Mouse (Mus musculus) midbrain, embryonic 11.5 days (tissue): ENCODE measurements around the gene Gm26558. TPM values are rescaled to one million over a fixed set of nuclear protein-coding genes. Genes with fewer than 3 reads are reported as not detected.

Source experiments
- ATAC-seq: fragments of 200-750 bp; cut with Nextera tagmentation; 2 replicates; pipeline ENCODE4 v1.8.0; 2017; ENCODE audit warnings: moderate TSS enrichment, moderate library complexity; ENCODE audit not compliant: low FRiP score
- DNase-seq: peaks from one replicate; pipeline ENCODE4 v3.0.0; 2015; ENCODE audit warnings: low spot score; ENCODE audit errors: missing footprints
- H3K27ac ChIP-seq: fragments of 300-500 bp; sonication (generic); 2 replicates; pipeline ENCODE4 v1.5.1; 2014; ENCODE audit warnings: low read depth, low read length
- H3K27me3 ChIP-seq: fragments of 300-500 bp; sonication (generic); 2 replicates; pipeline ENCODE4 v1.6.1; 2014; ENCODE audit warnings: mild to moderate bottlenecking, low read length, moderate library complexity, mixed read lengths; ENCODE audit not compliant: control insufficient read depth, insufficient read depth
- H3K36me3 ChIP-seq: fragments of 300-500 bp; sonication (generic); 2 replicates; pipeline ENCODE4 v1.6.1; 2014; ENCODE audit warnings: mild to moderate bottlenecking, low read length, moderate library complexity, mixed read lengths; ENCODE audit not compliant: control insufficient read depth, insufficient read depth
- H3K4me1 ChIP-seq: fragments of 300-500 bp; sonication (generic); 2 replicates; pipeline ENCODE4 v1.6.1; 2014; ENCODE audit warnings: low read length; ENCODE audit not compliant: control insufficient read depth, insufficient read depth
- H3K4me2 ChIP-seq: fragments of 300-500 bp; sonication (generic); 2 replicates; pipeline ENCODE4 v1.6.1; 2014; ENCODE audit warnings: mild to moderate bottlenecking, moderate library complexity
- H3K4me3 ChIP-seq: fragments of 300-500 bp; sonication (generic); 2 replicates; pipeline ENCODE4 v1.5.1; 2014; ENCODE audit warnings: low read depth, low read length
- H3K9ac ChIP-seq: fragments of 300-500 bp; sonication (generic); 2 replicates; pipeline ENCODE4 v1.6.1; 2014; ENCODE audit warnings: low read length
- H3K9me3 ChIP-seq: fragments of 300-500 bp; sonication (generic); 2 replicates; pipeline ENCODE4 v1.6.1; 2016; ENCODE audit warnings: low read length; ENCODE audit not compliant: control insufficient read depth
- WGBS: fragments of 180-500 bp; shearing (Covaris S2); extraction: QIAGEN DNeasy Blood & Tissue Kit; methylation state at CpG from one replicate; pipeline ENCODE4 v1.1.7; 2014; 5-methylcytosine and 5-hydroxymethylcytosine counted together
- polyA plus RNA-seq: library from polyadenylated mRNA; unstranded; fragments of >200 nt; fragmentation: Nextera tagmentation; extraction: Ambion mirVana; gene quantifications from 2 replicates; pipeline ENCODE4 v1.2.1, GENCODE M21; 2014

Gm26558 gene
- polyA plus RNA-seq: 2.7 and 4.1 TPM in 2 replicates

- Histone ChIP-seq H3K27ac (peak within 1 kb of the TSS; percentile 74), H3K9me3 (no peaks in the 10 kb centered on the region), H3K4me2 (peak within 1 kb of the TSS; percentile 80), H3K27me3 (no peaks in the 10 kb centered on the region), H3K4me1 (peaks cover 7% of the 10 kb centered on the region), H3K36me3 (no peaks in the 10 kb centered on the region), H3K9ac (peak within 1 kb of the TSS; percentile 86), H3K4me3 (peak within 1 kb of the TSS; percentile 72)
- DNase-seq (no peak), ATAC-seq (peak; percentile 88)
- under 1% methylated on average over 54 of the region's 54 CpGs for WGBS
Observed at GRCm38 (mm10) chr2:70661715-70662495, at the start of gene Gm26558. Gene Gm26558 (minus strand): TSS chr2:70662108.

- H3K27ac ChIP-seq: no peak overlapping the region
- H3K36me3 ChIP-seq: peaks cover 17% of the 10 kb centered on the region
- no peak overlapping the region for H3K4me2 ChIP-seq
- H3K27me3 ChIP-seq: no peaks in the 10 kb centered on the region
- no peak overlapping the region for H3K9ac ChIP-seq
- no peak for DNase-seq
- no peaks in the 10 kb centered on the region for H3K4me1 ChIP-seq
- no peak overlapping the region for H3K4me3 ChIP-seq
- no peak for ATAC-seq
- no peaks in the 10 kb centered on the region for H3K9me3 ChIP-seq
- WGBS: 93% methylated on average over 4 of the region's 4 CpGs
Observed at GRCm38 (mm10) chr2:70710878-70711277, 49.0 kb upstream of the Gm26558 start.

- Histone ChIP-seq H3K9ac (no peak overlapping the region), H3K9me3 (no peaks in the 10 kb centered on the region), H3K4me3 (no peak overlapping the region), H3K4me1 (no peaks in the 10 kb centered on the region), H3K36me3 (peaks cover 17% of the 10 kb centered on the region), H3K27ac (no peak overlapping the region), H3K27me3 (no peaks in the 10 kb centered on the region), H3K4me2 (no peak overlapping the region)
- DNase-seq (no peak), ATAC-seq (no peak)
- 93% methylated on average over 7 of the region's 7 CpGs for WGBS
Observed at GRCm38 (mm10) chr2:70710236-70710635, 48.3 kb upstream of the Gm26558 start.

GRCm38 (mm10) chr2:70708986-70709730 is 47.2 kb upstream of the Gm26558 start:
- Histone ChIP-seq H3K9me3 (no peaks in the 10 kb centered on the region), H3K4me1 (peaks cover 3% of the 10 kb centered on the region), H3K9ac (no peak overlapping the region), H3K27me3 (no peaks in the 10 kb centered on the region; the same call in 1 of the 2 replicates), H3K4me3 (no peak overlapping the region), H3K36me3 (peaks cover 17% of the 10 kb centered on the region), H3K4me2 (no peak overlapping the region), H3K27ac (no peak overlapping the region)
- WGBS: 80% methylated on average over 13 of the region's 13 CpGs
- DNase-seq: no peak
- ATAC-seq: no peak

- H3K27ac ChIP-seq: no peak overlapping the region
- ATAC-seq (no peak), DNase-seq (no peak)
- H3K27me3 ChIP-seq: no peaks in the 10 kb centered on the region; the same call in 1 of the 2 replicates
- no peaks in the 10 kb centered on the region for H3K9me3 ChIP-seq
- no peaks in the 10 kb centered on the region for H3K36me3 ChIP-seq
- H3K4me1 ChIP-seq: peaks cover 3% of the 10 kb centered on the region
- 49% methylated on average over 5 of the region's 5 CpGs for WGBS
- no peak overlapping the region for H3K4me2 ChIP-seq
- no peak overlapping the region for H3K4me3 ChIP-seq
- H3K9ac ChIP-seq: no peak overlapping the region
Observed at GRCm38 (mm10) chr2:70702403-70702802, 40.5 kb upstream of the Gm26558 start.

GRCm38 (mm10) chr2:70701571-70701970 is 39.7 kb upstream of the Gm26558 start:
- H3K27me3 ChIP-seq: no peaks in the 10 kb centered on the region; the same call in 1 of the 2 replicates
- H3K36me3 ChIP-seq: no peaks in the 10 kb centered on the region
- no peak overlapping the region for H3K4me2 ChIP-seq
- peaks cover 3% of the 10 kb centered on the region for H3K4me1 ChIP-seq
- ATAC-seq: no peak
- no peak overlapping the region for H3K4me3 ChIP-seq
- DNase-seq: no peak
- H3K9me3 ChIP-seq: no peaks in the 10 kb centered on the region
- H3K27ac ChIP-seq: no peak overlapping the region
- 70% methylated on average over 9 of the region's 9 CpGs for WGBS
- no peak overlapping the region for H3K9ac ChIP-seq

- ATAC-seq (no peak), DNase-seq (no peak)
- no peak overlapping the region for H3K4me2 ChIP-seq
- no peaks in the 10 kb centered on the region for H3K36me3 ChIP-seq
- no peak overlapping the region for H3K27ac ChIP-seq
- H3K27me3 ChIP-seq: no peaks in the 10 kb centered on the region; the same call in 1 of the 2 replicates
- no peak overlapping the region for H3K9ac ChIP-seq
- no peaks in the 10 kb centered on the region for H3K9me3 ChIP-seq
- H3K4me1 ChIP-seq: peaks cover 3% of the 10 kb centered on the region
- no peak overlapping the region for H3K4me3 ChIP-seq
- 80% methylated on average over 3 of the region's 3 CpGs for WGBS
Observed at GRCm38 (mm10) chr2:70700851-70701250, 38.9 kb upstream of the Gm26558 start.

- no peaks in the 10 kb centered on the region for H3K36me3 ChIP-seq
- no peaks in the 10 kb centered on the region for H3K4me1 ChIP-seq
- no peak overlapping the region for H3K4me2 ChIP-seq
- no peaks in the 10 kb centered on the region for H3K27me3 ChIP-seq
- DNase-seq (no peak), ATAC-seq (no peak)
- H3K9me3 ChIP-seq: no peaks in the 10 kb centered on the region
- WGBS: 90% methylated on average over 10 of the region's 10 CpGs
- H3K4me3 ChIP-seq: no peak overlapping the region
- no peak overlapping the region for H3K9ac ChIP-seq
- H3K27ac ChIP-seq: no peak overlapping the region
Observed at GRCm38 (mm10) chr2:70695712-70696111, 33.8 kb upstream of the Gm26558 start.

GRCm38 (mm10) chr2:70690195-70690594 is 28.3 kb upstream of the Gm26558 start:
- Histone ChIP-seq H3K9me3 (no peaks in the 10 kb centered on the region), H3K4me3 (no peak overlapping the region), H3K36me3 (peaks cover 11% of the 10 kb centered on the region), H3K4me1 (no peaks in the 10 kb centered on the region), H3K9ac (no peak overlapping the region), H3K27ac (no peak overlapping the region), H3K4me2 (no peak overlapping the region), H3K27me3 (no peaks in the 10 kb centered on the region)
- no peak for DNase-seq
- no peak for ATAC-seq
- WGBS: 84% methylated on average over 11 of the region's 11 CpGs
